Mouse (Mus musculus): Measurements from ENCODE around the gene Rnf126.

The Rnf126 gene

DNA sequence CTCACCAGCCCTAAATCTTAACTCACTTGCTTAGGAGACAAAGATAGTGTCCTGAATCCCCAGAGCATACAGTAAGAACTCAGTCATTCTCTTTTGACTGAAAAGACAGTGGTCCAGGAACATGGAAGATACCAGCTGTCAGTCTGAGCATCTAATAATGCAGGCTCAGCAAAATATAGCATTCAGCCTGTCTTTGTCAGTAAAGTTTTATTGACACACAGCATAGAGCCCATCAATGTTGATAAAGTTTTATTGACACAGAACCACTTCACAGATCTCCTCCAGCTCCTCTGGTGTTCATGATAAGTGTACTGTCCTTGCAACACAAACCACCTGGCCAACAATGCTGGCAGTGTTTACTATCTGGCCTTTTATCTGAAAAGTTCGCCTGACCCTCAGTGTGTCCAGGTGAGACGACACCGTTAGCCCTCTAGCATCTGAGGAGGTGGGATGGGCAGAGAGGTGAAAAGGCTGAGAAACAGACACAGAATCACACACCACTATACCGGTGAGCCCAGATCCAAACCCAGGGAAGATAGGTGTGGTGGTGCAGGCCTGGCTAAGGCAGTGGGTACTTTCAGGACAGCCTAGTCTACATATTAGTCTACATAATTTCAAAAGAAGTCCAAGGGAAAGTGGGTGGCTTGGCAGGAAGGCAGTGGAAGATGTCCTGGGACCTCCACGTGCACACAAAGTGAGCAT is 25.7 kb upstream of the Rnf126 start:
- DNase-seq (ENCODE audit: low spot score) = no peak

DNA sequence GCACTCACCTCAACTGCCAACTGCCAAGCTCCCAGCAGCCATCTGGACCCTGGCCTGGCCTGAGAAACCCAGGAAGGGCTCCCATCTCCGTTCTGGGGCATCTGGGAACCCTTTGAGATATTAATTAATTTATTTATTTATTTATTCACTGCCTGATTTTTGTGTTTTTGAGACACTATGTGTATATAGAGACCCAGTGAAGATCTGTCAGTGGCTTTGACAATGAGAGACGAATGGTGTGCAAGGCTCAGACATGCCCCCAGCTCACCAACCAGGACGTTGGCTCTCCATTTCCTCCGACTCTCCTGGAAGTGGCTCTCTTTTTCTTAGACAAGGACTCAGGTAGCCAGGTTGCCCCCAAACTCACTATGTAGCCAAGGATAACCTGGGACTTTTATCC is 24.1 kb upstream of the Rnf126 start, which contains the start of gene Prss57:
Prss57 (minus strand) TSS at position 101 of the 400 bp plus-strand sequence.
- no peak for DNase-seq (ENCODE audit: low spot score)

DNA sequence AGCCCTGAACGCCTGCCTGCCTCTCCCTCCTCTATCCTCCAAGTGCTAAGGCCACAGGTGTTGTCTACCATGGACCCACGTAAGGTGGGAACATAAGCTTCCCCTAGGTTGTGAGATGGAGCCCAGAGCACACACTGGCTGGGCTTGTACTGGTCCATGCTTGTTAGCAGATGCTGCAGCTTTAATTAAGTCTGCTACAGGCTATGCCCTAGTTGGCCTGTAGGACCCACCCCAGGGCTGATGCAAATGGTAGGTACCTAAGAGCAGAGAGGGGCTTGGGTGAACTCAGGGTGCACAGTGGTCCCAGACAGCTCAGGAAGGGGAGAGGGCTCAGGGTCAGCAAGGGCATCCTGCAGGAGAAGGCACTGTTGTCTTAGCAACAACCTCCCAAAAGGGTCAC is 22.8 kb upstream of the Rnf126 start:
- no peak for DNase-seq (ENCODE audit: low spot score)

DNA sequence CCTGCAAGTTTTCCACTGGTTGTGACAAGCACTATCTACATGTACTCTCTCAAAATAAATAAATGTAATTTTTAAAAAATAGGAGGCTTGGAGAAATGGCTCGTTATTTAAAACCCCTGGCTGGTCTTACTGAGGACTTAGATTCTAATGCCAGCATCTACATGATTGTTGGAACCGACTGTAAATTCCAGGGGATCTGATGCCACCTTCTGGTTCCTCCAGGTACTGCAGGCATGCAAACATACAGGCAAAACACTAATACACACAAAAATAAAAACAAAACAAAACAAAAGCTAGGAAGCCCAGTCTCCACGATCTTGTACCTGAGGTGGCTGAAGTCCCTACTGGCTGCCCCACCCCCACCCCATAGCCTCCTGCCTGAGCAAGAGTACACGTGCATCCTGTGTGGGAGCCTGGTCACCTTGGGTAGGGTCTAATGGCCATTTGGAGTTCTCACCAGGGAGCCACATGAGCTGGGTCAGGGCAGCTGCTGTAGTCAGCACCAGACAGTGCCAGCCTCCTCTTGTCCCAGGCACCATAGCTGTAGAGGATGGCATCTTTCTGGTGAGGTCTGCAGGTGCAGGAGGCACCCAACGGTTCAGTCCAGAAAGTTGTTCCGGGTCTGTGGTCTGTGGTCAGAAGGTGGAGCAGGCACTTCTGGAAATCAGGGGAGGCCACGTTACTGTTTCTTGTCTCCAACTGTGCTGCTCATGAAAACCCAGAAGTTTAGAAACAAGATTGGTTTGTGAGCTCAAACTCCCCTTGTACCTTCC is 21.8 kb upstream of the Rnf126 start:
- peak; percentile 79 for DNase-seq (ENCODE audit: low spot score)

DNA sequence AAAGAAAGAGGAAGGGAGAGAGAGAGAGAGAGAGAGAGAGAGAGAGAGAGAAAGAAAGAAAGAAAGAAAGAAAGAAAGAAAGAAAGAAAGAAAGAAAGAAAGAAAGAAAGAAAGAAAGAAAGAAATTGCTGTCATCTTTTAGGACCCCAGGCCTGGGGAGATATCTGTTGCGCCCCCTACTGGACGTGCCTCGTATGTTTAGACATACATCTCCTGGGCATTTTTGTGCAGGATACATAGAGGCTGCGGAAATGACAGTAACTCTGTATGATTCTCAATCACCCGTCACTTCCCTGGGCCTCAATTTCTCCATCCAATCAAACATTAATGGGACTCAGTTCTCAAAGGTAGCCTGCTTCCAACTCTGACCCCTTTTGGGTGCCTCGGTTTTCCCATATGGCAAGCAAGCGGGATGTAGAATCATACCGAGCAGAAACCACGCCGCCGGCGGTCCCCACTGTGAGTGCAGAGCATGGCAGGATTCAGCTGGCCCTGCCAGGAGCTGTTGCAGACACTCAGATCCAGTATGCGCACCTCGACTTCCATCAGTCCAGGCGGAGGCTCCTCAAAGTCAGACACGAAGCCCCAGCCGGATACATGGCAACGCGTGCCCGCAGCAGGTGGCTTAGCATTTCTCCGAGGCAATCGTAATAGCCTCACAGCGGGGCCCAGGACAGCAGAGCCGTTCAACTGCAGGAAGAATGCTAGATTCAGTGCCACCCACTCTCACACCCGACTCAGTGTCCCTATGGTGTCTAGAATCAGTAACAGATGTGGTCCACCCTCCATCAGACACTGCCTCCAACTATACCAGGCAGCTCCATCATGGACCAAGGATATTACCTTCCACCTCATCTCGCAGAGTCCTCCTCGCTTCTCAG is 17.4 kb upstream of the Rnf126 start:
- DNase-seq (ENCODE audit: low spot score) = no peak

DNA sequence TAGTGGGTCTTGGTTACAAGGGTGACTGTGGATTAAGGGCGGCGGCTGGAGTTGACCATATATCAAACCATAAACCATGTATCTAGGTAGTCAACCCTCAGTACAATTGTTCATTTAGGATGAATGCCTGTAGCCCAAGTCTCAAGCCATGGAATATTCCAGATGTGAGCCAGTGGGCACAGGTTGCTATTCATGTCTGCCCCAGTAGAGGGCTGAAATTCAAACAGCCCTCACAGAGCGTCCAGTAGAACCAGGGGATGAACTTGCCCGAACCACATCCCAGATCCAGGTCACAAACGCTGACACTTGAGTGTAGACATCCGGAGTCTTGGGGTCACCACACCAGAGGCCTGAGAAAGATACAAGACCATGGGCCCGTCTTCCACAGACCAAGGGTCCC is 16.3 kb upstream of the Rnf126 start:
- DNase-seq (ENCODE audit: low spot score) = no peak

DNA sequence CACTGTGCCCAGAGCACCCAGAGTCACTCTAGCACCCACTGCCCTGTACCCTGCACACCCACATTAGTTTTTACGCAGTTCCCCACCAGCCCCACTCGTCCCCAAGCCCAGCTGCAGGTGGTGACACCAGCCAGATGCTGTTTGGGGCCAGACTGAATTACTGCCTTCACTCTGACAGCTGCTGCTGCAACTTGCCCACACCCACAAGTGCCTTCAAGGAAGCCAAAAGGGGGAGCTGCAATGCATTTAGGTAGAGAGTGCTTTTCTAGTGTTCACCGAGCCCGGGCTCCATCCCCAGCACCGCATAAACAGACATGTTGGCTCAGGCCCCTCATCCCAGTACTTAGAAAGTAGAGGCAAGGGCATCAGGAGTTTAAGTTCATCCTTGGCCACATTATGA is 15.2 kb upstream of the Rnf126 start:
- DNase-seq (ENCODE audit: low spot score) = no peak

DNA sequence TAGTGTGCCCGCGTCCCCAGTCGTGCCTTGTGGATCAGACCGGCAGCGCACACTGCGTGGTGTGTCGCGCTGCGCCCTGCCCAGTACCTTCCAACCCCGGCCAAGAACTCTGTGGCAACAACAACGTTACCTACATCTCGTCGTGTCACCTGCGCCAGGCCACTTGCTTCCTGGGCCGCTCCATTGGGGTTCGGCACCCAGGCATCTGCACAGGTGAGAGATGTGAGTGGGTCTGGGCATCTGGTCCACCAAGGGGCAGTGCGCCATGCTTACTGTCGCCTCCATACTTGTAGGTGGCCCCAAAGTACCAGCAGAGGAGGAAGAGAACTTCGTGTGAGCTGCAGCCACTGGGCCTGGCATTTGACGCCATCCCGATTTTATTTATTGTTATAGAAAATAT is 14.4 kb upstream of the Rnf126 start:
- no peak for DNase-seq (ENCODE audit: low spot score)

DNA sequence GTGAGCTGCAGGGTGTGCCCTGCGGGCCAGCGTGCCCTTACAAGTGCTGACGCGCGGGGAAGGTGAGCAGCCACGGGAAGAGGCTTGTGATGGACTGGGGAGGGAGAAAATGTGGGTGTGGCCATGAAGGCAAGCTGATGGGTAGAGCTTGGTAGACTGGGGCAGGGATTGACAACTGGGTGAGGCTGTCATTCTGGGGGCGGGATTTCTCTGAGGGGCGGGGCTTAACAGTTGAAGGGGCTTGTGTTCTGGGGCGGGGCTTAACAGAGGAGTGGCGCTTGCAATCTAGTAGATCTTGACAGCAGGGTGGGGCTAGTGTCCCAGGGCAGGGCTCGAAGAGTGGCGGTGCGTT is 13.9 kb upstream of the Rnf126 start:
- DNase-seq (ENCODE audit: low spot score) = no peak

DNA sequence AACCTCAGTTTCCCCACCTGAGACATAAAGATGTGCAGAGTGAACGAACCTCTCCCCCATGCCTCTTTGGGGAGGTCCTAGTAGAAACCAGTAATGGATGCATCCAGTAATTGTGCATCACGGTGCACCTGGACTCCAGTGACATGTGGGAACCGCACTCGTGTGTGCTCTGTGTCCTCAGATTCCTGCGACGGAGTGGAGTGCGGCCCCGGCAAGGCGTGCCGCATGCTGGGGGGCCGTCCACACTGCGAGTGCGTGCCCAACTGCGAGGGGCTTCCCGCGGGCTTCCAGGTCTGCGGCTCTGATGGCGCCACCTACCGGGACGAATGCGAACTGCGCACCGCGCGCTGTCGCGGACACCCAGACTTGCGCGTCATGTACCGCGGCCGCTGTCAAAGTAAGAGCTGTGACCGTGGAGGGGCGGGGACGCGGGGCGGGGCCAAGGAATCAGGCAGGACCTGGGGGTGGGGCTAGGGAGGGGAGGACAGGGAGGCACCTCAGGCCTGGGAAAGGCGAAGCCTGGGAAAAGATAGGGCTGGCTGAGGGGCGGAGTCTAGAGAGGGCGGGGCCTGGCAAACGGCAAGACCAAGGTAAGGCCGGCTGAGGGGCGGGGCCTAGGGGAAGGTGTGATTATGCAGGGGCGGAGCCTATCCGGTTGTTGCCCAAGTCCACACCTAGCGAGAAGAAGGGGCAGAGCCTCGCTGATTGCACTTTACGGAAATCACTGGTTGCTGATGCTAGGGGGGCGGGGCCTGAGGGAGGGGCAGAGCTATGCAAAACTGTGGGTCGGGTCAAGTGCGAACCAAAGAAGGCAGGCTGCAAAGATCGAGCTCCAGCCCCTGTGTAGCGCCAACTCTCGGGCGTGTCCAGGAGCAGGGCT is 13.3 kb upstream of the Rnf126 start:
- peak; percentile 99 for DNase-seq (ENCODE audit: low spot score)

DNA sequence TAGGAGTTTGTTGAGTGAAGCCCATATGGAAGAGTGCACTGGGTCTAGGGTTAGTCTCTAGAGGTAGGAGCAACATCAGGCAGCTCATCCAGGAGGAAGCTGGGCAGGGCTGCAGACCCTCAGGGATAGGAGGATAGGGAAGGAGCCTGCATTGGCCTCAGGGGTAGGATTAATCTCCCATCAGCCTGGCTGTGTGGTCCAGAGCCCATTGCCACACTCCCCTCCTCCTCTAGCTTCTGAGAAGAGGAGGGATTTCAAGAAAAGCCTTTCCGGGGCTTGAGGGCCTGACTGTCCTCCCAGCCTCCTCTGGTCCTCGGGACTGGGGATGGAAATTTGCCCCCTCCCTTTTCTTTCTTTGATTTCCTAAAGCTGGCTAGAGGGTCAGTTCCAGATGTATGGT is 12.4 kb upstream of the Rnf126 start:
- no peak for DNase-seq (ENCODE audit: low spot score)

DNA sequence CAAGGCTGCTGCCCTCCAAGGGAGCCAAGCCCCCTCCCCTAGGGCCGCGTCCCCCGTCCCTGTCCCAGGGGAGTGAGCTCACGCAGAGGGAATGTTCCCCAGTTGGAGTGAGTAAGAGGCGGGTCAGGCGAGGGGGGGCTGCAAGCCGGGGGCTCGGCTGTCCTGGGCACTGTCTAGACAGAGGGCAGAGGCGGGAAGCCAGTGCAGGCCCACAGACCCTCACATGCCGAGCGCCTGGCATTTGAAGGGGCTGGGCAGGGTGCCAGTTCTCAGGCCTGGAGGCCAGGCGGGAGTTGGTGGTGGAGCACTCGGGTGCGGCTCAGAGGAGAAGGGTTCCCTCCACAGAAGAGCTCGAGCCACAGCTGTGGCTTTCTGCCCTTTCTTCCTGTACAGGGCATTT is 11.3 kb upstream of the Rnf126 start:
- peak; percentile 52 for DNase-seq (ENCODE audit: low spot score)

DNA sequence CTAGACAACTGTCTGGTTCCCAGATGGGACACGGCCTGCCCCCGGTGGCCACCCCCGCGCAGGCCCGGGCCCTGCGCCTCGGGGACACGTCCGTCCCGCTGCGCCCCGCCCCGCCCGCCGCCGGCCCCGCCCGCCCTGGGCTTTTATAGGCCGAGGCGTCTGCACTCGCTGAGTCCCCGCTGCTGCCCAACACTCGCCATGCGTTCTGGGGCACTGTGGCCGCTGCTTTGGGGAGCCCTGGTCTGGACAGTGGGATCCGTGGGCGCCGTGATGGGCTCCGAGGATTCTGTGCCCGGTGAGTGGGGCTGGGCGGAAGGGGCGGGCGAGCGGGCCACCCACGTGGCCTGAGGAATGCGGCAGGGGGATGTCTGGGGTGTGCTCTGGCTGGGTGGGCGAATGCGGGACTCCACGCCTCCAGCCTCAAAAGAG is 10.4 kb upstream of the Rnf126 start, which contains the start of gene Fstl3:
Fstl3 (plus strand) TSS at position 170 of the 429 bp plus-strand sequence.
- DNase-seq (ENCODE audit: low spot score) = no peak

DNA sequence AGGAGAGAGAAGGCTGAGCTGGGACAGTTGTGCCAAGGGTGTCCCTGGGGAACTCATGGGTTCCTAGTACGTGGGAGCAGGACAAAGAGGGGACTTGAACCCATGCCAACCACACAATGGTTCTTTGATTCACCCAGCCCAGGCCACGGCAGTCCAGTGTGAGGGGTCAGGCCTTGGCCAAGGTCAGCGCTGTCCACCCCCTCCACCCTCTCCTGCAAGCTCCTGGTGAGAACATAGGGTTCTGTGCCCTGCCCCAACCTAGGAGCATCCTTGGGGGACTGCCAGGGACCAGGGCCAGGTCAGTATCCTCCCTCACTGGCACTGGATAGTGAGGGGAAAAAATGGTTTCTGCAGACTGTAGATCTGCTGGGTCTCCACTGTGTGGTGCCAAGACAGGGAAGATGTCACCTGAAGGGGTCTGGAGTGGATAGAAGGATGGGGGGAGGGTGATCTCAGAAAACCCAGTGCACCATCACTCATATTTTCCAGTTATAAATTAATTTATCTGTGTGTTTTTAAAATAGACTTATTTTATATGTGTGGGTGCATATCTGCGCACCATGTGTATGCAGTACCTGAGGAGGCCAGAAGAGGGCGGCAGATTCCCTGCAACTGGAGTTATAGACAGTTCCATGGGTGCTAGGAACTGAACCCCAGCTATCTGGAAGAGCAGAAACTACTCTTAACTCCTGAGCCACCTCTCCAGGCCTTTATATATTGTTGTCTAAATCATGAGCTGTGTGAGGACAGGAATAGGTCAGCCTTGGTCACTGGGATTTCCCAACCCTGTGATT is 7.9 kb upstream of the Rnf126 start:
- DNase-seq (ENCODE audit: low spot score) = no peak

DNA sequence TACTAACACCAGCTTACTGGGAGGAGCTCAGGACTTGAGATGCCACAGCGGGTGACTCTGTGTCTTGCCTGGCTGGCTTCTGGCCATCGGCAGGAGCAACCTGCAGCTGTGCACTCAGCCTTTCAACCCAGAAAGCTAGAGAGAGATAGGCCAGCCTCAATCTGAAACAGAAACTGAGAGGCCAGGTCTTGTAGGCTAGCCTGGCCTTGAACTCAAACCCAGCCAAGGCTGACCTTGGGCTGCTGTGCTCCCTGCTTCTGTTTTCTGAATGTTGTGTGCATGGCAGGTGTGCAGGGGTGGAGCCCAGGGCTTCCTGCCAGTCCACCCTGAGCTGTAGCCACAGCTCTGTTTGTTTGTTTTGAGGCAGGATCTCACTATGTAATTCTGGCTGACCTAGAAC is 6.5 kb upstream of the Rnf126 start:
- no peak for DNase-seq (ENCODE audit: low spot score)

DNA sequence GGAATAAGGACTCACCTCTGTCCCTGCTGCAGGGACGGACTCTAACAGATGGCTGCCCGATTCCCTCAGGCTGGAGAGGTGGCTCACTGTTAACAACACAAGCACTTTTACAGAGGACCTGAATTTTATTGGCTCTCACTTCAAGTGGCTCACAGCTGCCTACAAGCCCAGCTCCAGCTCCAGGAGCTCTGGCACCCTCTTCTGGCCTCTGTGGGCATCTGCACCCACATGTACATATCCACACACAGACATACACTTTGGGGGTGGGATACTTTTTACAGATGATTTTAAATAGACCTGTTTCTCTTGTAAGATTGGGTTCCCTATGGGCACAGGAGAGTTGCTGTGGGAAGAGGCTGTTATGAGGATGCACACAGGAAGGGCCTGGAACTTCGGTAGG is 5.6 kb upstream of the Rnf126 start:
- DNase-seq (ENCODE audit: low spot score) = no peak

DNA sequence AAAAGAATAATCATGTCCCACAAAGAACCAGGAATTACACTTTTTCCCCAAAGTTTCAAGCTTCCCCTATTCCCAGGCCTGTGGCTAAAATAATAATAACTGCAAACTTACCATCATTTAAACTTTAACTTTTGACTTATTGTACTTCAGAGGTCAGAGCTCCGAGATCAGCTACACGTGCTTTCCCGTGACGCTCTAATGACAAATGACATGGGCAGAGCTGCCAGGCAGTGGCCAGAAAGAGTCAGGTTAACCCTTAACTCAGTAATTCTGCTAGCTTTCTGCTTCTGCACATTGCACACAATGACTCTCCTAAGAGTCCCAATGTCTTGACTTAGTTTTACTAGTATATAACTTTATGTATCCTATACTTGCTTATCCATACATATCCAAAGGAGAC is 2.6 kb upstream of the Rnf126 start:
- no peak for DNase-seq (ENCODE audit: low spot score)

DNA sequence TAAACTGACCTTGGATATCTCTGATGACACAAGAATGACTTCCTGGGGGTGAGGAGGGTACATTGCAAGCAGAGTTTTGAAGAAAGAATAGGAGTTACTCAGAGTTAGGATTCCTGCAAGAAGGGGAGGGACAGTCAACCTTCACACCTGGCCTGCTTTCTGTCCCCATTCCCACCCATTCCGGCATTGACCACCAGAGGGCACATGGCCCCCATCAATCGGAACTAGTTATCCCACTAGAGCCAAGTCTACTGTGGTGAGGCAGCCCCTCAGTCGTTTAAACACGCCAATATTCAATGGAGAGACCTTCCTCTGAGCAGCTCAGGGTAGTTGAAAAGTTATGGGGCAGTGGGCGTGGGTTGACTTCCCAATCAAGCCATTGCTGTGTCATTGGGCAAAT is 1.6 kb upstream of the Rnf126 start:
- peak; percentile 74 for DNase-seq (ENCODE audit: low spot score)

DNA sequence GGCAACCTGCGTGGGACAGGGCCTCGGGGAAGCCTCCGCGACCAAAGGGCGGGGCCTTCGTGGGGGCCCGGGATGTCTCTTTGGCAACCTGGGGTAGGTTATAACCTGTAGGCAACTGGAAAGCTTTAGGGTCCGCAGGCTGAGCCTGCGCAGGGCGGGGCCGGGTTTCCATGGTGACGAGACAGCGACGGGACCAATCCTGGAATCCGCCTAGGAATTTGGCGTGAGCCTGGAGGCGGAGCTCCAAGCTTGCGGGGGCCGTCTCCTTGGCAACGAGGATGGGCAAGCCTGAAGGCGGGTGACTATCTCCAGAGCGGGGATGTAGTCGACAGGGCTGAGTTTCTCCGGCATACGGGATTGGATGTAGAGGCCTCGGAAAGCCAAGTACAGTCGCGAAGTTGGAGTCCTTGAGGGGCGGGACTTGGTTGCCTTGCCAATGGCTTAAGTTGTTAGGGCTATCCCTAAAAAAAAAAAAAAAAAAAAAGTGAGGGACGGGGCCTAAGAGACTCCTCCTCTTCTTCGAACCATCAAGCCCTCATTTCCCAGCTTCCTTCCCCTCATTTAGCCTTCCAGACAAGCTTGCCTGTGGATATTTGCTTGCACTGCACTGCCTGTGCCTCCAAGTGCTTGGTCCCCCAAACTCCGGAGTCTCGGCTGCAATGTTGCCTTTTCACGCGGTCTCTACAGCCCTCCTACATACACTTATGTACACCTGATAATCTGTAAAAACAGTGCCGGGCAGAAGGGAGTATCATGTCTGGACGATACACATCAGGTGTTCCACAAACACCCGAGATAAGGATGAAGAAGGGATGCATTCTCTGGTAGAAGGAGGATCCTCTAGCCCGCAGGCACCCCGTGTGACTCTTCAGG is 856 bp upstream of the Rnf126 start:
- DNase-seq (ENCODE audit: low spot score) = peak; percentile 88

DNA sequence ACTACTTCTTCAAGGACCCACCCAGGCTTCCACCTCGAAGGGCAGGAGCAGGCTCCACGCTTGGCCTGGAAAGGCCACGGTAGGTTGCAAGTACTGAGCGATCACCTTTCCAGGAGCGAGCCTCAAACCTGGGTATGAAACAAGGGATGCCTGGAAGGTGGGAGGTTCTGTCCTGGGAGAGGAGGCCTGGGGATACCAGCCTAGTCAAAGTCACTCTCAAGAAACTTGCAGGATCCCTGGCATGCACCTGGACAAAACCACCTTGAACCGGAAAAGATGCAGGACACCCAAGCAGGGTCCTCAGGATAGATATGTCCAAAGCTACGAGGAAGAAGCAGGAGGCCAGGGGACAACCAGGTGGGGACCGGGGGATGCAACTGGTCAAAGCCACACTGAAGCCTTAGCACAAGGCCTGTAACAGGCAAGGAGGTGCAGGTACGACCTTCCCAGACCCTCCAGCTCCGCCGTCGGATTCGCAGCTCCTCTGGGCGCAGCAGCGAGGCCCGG is 698 bp downstream of the Rnf126 start:
- no peak for DNase-seq (ENCODE audit: low spot score)
